Mouse (Mus musculus) lung, postnatal 0 days (tissue): ENCODE measurements at regions not wholly inside any gene's neighbourhood (a gene's known extent, or its start where the extent isn't known, plus 50 kb on each side); places are given as distances from the start of the nearest gene placed in this dataset.

Experiments used
- CTCF ChIP-seq: IDR thresholded peaks from 2 replicates; pipeline ENCODE4 v1.5.1; 2016; ENCODE audit warnings: antibody characterized with exemption, mild to moderate bottlenecking
- EP300 ChIP-seq: IDR thresholded peaks from 2 replicates; pipeline ENCODE4 v1.6.1; 2016; ENCODE audit warnings: antibody characterized with exemption, mild to moderate bottlenecking, control low read depth

DNA sequence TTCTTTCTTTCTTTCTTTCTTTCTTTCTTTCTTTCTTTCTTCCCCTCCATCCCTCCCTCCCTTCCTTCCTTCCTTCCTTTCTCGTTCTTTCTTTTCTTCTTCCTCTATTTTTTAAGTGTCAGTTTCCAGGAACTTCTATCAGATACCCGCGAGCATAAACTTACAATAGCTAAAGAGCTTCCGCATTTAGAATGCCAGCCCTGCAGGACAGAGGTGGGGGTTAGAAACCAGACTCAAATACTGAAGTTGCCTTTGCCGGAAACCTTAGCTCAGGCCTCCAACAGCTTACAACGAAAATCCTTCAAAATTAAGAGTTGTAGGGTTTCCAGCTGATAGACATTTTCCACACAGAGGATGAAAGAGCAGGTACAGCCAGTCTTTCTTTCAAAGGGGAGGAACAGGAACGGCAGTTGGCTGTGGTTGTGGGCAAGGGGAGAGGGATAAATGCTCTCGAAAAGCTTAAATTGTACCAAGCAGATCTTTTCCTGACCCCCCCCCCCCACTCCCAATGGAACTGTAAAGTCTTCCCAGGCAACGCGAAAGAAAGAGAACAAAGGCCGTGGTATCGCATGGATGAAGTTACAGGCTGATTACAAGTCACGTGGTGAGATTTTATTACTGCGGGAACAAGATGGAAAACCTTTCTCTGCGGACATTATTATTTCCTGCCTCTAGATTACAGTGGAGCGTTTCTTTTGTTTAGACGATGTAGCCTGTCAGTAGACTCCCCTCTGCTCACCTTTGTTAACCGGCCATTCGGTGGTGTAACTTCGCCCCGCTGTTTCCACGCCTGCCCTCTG, 159.2 kb downstream of the Tgfb2 start:
- no peak for TF ChIP-seq EP300
- no peak for TF ChIP-seq CTCF
